ENCODE assay signal across 23 mouse cellular contexts in genomic region chr9:105377622-105378021, GRCm38 (mm10). TPM values are rescaled to one million over a fixed set of nuclear protein-coding genes. Genes with fewer than 3 reads are reported as not detected.
DNase-seq lines count a peak whose midpoint lies in the region; ATAC-seq and TF ChIP-seq lines count a peak whose summit lies in the region.
"Had no signal": no experiment of that assay in that cellular context is flagged by ENCODE, and none has a peak within 500 bp of the region (broad histone marks: within the 10 kb centered on the region; RNA-seq: fewer than 3 reads in every experiment).

No protein-coding gene starts in this region.

- no peak for TF ChIP-seq POLR2A in CH12.LX (IDR thresholded peaks at IDR 0.05; ENCODE audit: low read depth, low read length)

- TF ChIP-seq EP300 in CH12.LX (IDR thresholded peaks at IDR 0.05; ENCODE audit: low read length) = no peak

- no peak overlapping the region for H3K9ac ChIP-seq in CH12.LX (ENCODE audit: insufficient read depth, low read depth)
- H3K9ac ChIP-seq: forebrain, postnatal 0 days; heart, embryonic 13.5 days; hindbrain, embryonic 12.5 days; hindbrain, embryonic 15.5 days had no signal

- H3K79me2 ChIP-seq in CH12.LX (replicated peaks; ENCODE audit: control insufficient read depth, extremely low read depth, insufficient read depth, poor library complexity, severe bottlenecking) = no peaks in the 10 kb centered on the region

- dilution Hi-C loops in CH12.LX (cut with MboI; ENCODE audit: extremely low pct_ligation_motif_present, extremely low pct_unique_long_range_greater_than_20kb, low sequenced_read_pairs) = no loop called here

- peaks cover 0 to 2% of the 10 kb centered on the region in 2 experiments; a peak in 1 of 4 replicates for H3K4me1 ChIP-seq in CH12.LX (ENCODE audit: control insufficient read depth in 1 of 2, insufficient read depth in 2 of 2)
- H3K4me1 ChIP-seq: heart, embryonic 13.5 days had no signal

- peak overlapping the region; percentile 33 for H3K27ac ChIP-seq in layer of hippocampus, adult 2 months
- H3K27ac ChIP-seq in CH12.LX (ENCODE audit: insufficient read depth, low read depth) = no peak overlapping the region
- H3K27ac ChIP-seq: heart, embryonic 13.5 days; hindbrain, embryonic 12.5 days; hindbrain, embryonic 15.5 days had no signal

- TF ChIP-seq RAD21 in CH12.LX (IDR thresholded peaks at IDR 0.05; ENCODE audit: low read depth, low read length) = no peak

- no peak overlapping the region for H3K4me2 ChIP-seq in CH12.LX (ENCODE audit: insufficient read depth, low read depth, poor library complexity, severe bottlenecking)
- H3K4me2 ChIP-seq: heart, embryonic 13.5 days; hindbrain, embryonic 12.5 days; hindbrain, embryonic 15.5 days had no signal

- no peak overlapping the region for H3K4me3 ChIP-seq in layer of hippocampus, adult 2 months
- no peak overlapping the region for H3K4me3 ChIP-seq in CH12.LX (replicated peaks in 1 of 3; ENCODE audit: low read depth in 2 of 3, low read length in 2 of 3, poor library complexity in 1 of 3)
- H3K4me3 ChIP-seq: heart, embryonic 13.5 days; hindbrain, embryonic 12.5 days; hindbrain, embryonic 15.5 days had no signal

- TF ChIP-seq CTCF in layer of hippocampus, adult 2 months (conservative IDR thresholded peaks at IDR 0.05) = no peak
- TF ChIP-seq CTCF in CH12.LX (conservative IDR thresholded peaks at IDR 0.05 in 1 of 2, IDR thresholded peaks at IDR 0.05 in 1 of 2; ENCODE audit: low read depth in 2 of 2, low read length in 2 of 2) = no peak

- in situ Hi-C loops in CH12.LX (cut with MboI; ENCODE audit: low pct_ligation_motif_present, low pct_unique_long_range_greater_than_20kb, low sequenced_read_pairs) = loop anchor here (25.0 kb wide), 2 partner anchors 240 to 315 kb away; partner anchors contain the start of genes 1700080E11Rik, Mrpl3 and Nudt16

- ATAC-seq in frontal cortex, adult (ENCODE audit: low TSS enrichment) = peak; percentile 85
- ATAC-seq: forebrain, embryonic 14.5 days; forebrain, postnatal 0 days; Patski had no signal

- DNase-seq in frontal cortex, postnatal 10 days (ENCODE audit: low spot score in 2 of 2) = no peak
- DNase-seq in layer of hippocampus, adult 2 months (ENCODE audit: low spot score in 2 of 2) = no peak
- no peak for DNase-seq in layer of hippocampus, adult 8-10 months (ENCODE audit: low spot score in 2 of 2)
- no peak for DNase-seq in CH12.LX (ENCODE audit: extremely low read depth)
- peak; percentile 42 for DNase-seq in telencephalon, adult 2 months (ENCODE audit: low read depth, low spot score)
- DNase-seq in adipocyte (ENCODE audit: low spot score) = no peak
- DNase-seq: adrenal gland, adult 2 months; adrenal gland, postnatal 14 days; cerebellum, adult 11-12 months; cerebellum, adult 8-10 months; gastrocnemius, postnatal 10 days; gastrocnemius, postnatal 36 days had no signal

- no peaks in the 10 kb centered on the region for H3K9me3 ChIP-seq in CH12.LX (replicated peaks; ENCODE audit: low read length)
- H3K9me3 ChIP-seq: G1E; heart, embryonic 13.5 days; hindbrain, embryonic 12.5 days; hindbrain, embryonic 15.5 days had no signal

- no peaks in the 10 kb centered on the region for H3K36me3 ChIP-seq in CH12.LX (replicated peaks in 1 of 2; ENCODE audit: control insufficient read depth in 1 of 2, insufficient read depth in 1 of 2, low read length in 1 of 2)
- H3K36me3 ChIP-seq: G1E; heart, embryonic 13.5 days; hindbrain, embryonic 12.5 days; hindbrain, embryonic 15.5 days had no signal

- H3K27me3 ChIP-seq in CH12.LX (replicated peaks) = no peaks in the 10 kb centered on the region
- H3K27me3 ChIP-seq: heart, embryonic 13.5 days; hindbrain, embryonic 12.5 days; hindbrain, embryonic 15.5 days; Patski had no signal

TF ChIP-seq in CH12.LX, 34 proteins besides CTCF, POLR2A, EP300 and RAD21:
- TF ChIP-seq ELF1 (IDR thresholded peaks at IDR 0.05; ENCODE audit: low read depth, low read length) = no peak
- TF ChIP-seq ZMIZ1 (IDR thresholded peaks at IDR 0.05; ENCODE audit: low read depth, low read length) = no peak
- no peak for TF ChIP-seq JUN (IDR thresholded peaks at IDR 0.05; ENCODE audit: insufficient read depth, low read depth, low read length)
- no peak for TF ChIP-seq KAT2A (IDR thresholded peaks at IDR 0.05; ENCODE audit: insufficient replicate concordance, low read length)
- TF ChIP-seq MEF2A (IDR thresholded peaks at IDR 0.05; ENCODE audit: borderline replicate concordance, low read depth, low read length) = 0 out of 2 replicates have a peak, but pooled peaks have one; percentile 27
- TF ChIP-seq TBP (conservative IDR thresholded peaks at IDR 0.05; ENCODE audit: low read depth, low read length) = no peak

RNA-seq across cellular contexts. Expression of gene Aste1, which starts 17.6 kb away (rescaled TPM):
- total RNA-seq in layer of hippocampus, adult 2 months (2021) = 10 to 100 TPM; 11.5 TPM
- 10 to 100 TPM; 10.2 to 13.8 (median 12.3) TPM for total RNA-seq in layer of hippocampus, adult 8-10 months (2022)
- 8.9 and 10.2 TPM in 2 replicates for total RNA-seq in CH12.LX (2012; rRNA removed)
- total RNA-seq in CH12.LX (2014; rRNA removed) = 13.4 and 13.8 TPM in 2 replicates
- polyA plus RNA-seq in CH12.LX (2012; ENCODE audit: insufficient read length, low read depth) = 12.4 and 13.9 TPM in 2 replicates

RNA-seq across cellular contexts. Expression of gene Nek11, which starts 17.7 kb away (rescaled TPM):
- total RNA-seq in layer of hippocampus, adult 2 months (2021) = 1 to 10 TPM; 1.4 TPM
- total RNA-seq in layer of hippocampus, adult 8-10 months (2022) = 1 to 10 TPM; 1.7 to 2.3 (median 1.9) TPM
- total RNA-seq in CH12.LX (2012; rRNA removed) = 0.13 and 0.17 TPM in 2 replicates
- 0.32 TPM in 1 of 2 replicates, not detected in the other for total RNA-seq in CH12.LX (2014; rRNA removed)
- polyA plus RNA-seq in CH12.LX (2012; ENCODE audit: insufficient read length, low read depth) = 0.29 TPM in 1 of 2 replicates, not detected in the other
- total RNA-seq: adrenal gland, postnatal 14 days; G1E; gastrocnemius, postnatal 36 days; granulocyte monocyte progenitor cell, adult 5-6 weeks; heart, postnatal 25 days; hematopoietic stem cell, adult 5-6 weeks had no signal
- polyA plus RNA-seq: adrenal gland, adult 2 months; G1E had no signal
